Mouse (Mus musculus) brain, embryonic 14.5 days (tissue): ENCODE measurements around the gene Zfp560.
A peak's percentile ranks its signal among the peaks of the same experiment; 100 is the strongest.

ENCODE experiments used
- CTCF ChIP-seq: fragments of 200-500 bp; IDR thresholded peaks from 2 replicates; pipeline ENCODE4 v1.5.1; 2012; ENCODE audit warnings: inconsistent platforms, mild to moderate bottlenecking, moderate library complexity, borderline replicate concordance; ENCODE audit not compliant: insufficient read depth, insufficient read length; ENCODE audit errors: extremely low read depth
- POLR2A ChIP-seq: fragments of 200-500 bp; IDR thresholded peaks from 2 replicates; pipeline ENCODE4 v1.6.1; 2012; ENCODE audit warnings: mild to moderate bottlenecking, inconsistent platforms, borderline replicate concordance; ENCODE audit not compliant: poor library complexity, insufficient read depth, insufficient read length, severe bottlenecking; ENCODE audit errors: extremely low read depth

DNA sequence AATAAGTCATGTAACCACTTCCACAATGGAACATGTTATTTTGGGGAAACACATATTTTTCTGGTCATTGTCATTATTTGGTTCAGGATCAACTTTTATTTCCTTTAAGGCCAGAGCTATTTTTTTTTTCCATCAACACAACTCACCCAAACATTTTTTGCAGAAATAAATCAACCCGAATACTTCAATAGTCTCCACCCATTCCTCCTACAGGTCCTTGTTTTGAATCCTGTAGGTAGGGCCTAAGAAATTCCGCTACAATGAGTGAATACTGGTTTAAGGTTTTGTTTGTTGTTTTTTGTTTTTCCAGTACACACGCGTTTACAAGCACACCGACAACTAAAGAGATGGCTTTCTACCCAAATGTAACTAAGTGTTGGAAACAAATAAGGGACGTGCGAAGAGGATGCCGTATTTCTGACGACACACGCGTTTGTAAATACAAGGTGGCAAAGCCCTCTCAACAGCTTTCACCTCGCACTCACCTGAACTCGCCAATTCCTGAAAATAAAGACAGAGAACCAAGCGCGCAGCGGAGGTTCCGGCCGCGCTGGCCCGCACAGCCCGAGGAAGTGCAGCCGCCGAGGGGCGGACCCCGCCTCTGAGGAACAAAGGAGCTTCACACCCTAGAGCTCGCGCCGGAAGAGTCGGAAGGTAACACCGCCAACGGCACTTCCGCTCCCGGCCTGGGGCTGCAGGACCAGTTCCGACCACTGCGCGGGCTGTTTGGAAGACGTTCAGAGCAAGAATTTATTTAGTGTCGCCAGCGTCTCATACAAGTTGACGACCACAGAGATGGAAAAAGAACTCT is at the start of gene Zfp560:
- TF ChIP-seq CTCF (peak; percentile 77), POLR2A (peak; percentile 92)
